Mouse (Mus musculus) liver, embryonic 16.5 days (tissue): ENCODE data around the gene Hist1h4h. TPM values are rescaled to one million over a fixed set of nuclear protein-coding genes. Genes with fewer than 3 reads are reported as not detected.
A peak's percentile ranks its signal among the peaks of the same experiment; 100 is the strongest.

Experiments
- ATAC-seq: fragments of 200-750 bp; cut with Nextera tagmentation; 2 replicates; pipeline ENCODE4 v1.8.0; 2017; ENCODE audit warnings: low read depth, mild to moderate bottlenecking, moderate number of reproducible peaks, moderate library complexity
- H3K27ac ChIP-seq: fragments of 300-500 bp; sonication (generic); 2 replicates; pipeline ENCODE4 v1.5.1; 2014; ENCODE audit warnings: mild to moderate bottlenecking, low read length
- H3K27me3 ChIP-seq: fragments of 300-500 bp; sonication (generic); 2 replicates; pipeline ENCODE4 v1.6.1; 2014; ENCODE audit warnings: low read depth, low read length, mixed read lengths; ENCODE audit not compliant: control insufficient read depth, insufficient read depth
- H3K36me3 ChIP-seq: fragments of 300-500 bp; sonication (generic); 2 replicates; pipeline ENCODE4 v1.6.1; 2014; ENCODE audit warnings: mild to moderate bottlenecking; ENCODE audit not compliant: control insufficient read depth, insufficient read depth
- H3K4me1 ChIP-seq: fragments of 300-500 bp; sonication (generic); 2 replicates; pipeline ENCODE4 v1.6.1; 2014; ENCODE audit warnings: low read depth, low read length, mixed read lengths; ENCODE audit not compliant: control insufficient read depth
- H3K4me2 ChIP-seq: fragments of 300-500 bp; sonication (generic); 2 replicates; pipeline ENCODE4 v1.6.1; 2014; ENCODE audit warnings: low read depth, low read length, mixed read lengths
- H3K4me3 ChIP-seq: fragments of 300-500 bp; sonication (generic); 2 replicates; pipeline ENCODE4 v1.5.1; 2014; ENCODE audit warnings: low read depth, mild to moderate bottlenecking, low read length
- H3K9ac ChIP-seq: fragments of 300-500 bp; sonication (generic); 2 replicates; pipeline ENCODE4 v1.6.1; 2014; ENCODE audit warnings: low read depth, low read length
- H3K9me3 ChIP-seq: fragments of 300-500 bp; sonication (generic); replicated peaks from 2 replicates; pipeline ENCODE4 v1.6.1; 2016; ENCODE audit warnings: low read length; ENCODE audit not compliant: control insufficient read depth
- WGBS: fragments of 180-500 bp; shearing (Covaris S2); extraction: QIAGEN DNeasy Blood & Tissue Kit; methylation state at CpG from one replicate; pipeline ENCODE4 v1.1.7; 2014; ENCODE audit not compliant: insufficient replicate concordance; 5-methylcytosine and 5-hydroxymethylcytosine counted together
- polyA plus RNA-seq: library from polyadenylated mRNA; unstranded; fragments of >200 nt; fragmentation: Nextera tagmentation; extraction: Ambion mirVana; gene quantifications from 2 replicates; pipeline ENCODE4 v1.2.1, GENCODE M21; 2015

Gene Hist1h4h
- polyA plus RNA-seq, 1 experiment from 2014 or later = 5.5 TPM

GRCm38 (mm10) chr13:23517603-23518294 lies 13.1 kb upstream of the Hist1h4h start:
- no peaks in the 10 kb centered on the region for H3K36me3 ChIP-seq
- H3K27me3 ChIP-seq = no peaks in the 10 kb centered on the region
- H3K27ac ChIP-seq = peak overlapping the region; percentile 81
- peak overlapping the region; percentile 65 for H3K4me3 ChIP-seq
- H3K4me1 ChIP-seq = peaks cover 17% of the 10 kb centered on the region
- ATAC-seq = peak; percentile 80
- peak overlapping the region; percentile 94 for H3K4me2 ChIP-seq
- no peaks in the 10 kb centered on the region for H3K9me3 ChIP-seq
- peak overlapping the region; percentile 56 for H3K9ac ChIP-seq
- WGBS = under 1% methylated on average over 27 of the region's 27 CpGs

GRCm38 (mm10) chr13:23518295-23518603 lies 12.6 kb upstream of the Hist1h4h start:
- H3K4me3 ChIP-seq = peak overlapping the region; percentile 65
- H3K9ac ChIP-seq = peak overlapping the region; percentile 51
- H3K27me3 ChIP-seq = no peaks in the 10 kb centered on the region
- H3K4me2 ChIP-seq = peak overlapping the region; percentile 94
- H3K27ac ChIP-seq = peak overlapping the region; percentile 67
- no peaks in the 10 kb centered on the region for H3K36me3 ChIP-seq
- peaks cover 17% of the 10 kb centered on the region for H3K4me1 ChIP-seq
- no peak for ATAC-seq
- WGBS = under 1% methylated on average over 6 of the region's 6 CpGs
- H3K9me3 ChIP-seq = no peaks in the 10 kb centered on the region

- ATAC-seq = peak; percentile 60
- Histone ChIP-seq H3K27me3 (no peaks in the 10 kb centered on the region), H3K36me3 (no peaks in the 10 kb centered on the region), H3K27ac (peak overlapping the region; percentile 77), H3K4me3 (peak overlapping the region; percentile 50), H3K9me3 (no peaks in the 10 kb centered on the region), H3K4me1 (peaks cover 17% of the 10 kb centered on the region), H3K4me2 (peak overlapping the region; percentile 71), H3K9ac (peak overlapping the region; percentile 6; the same call in 1 of the 2 replicates)
- 0% methylated on average over 6 of the region's 6 CpGs for whole genome bisulfite sequencing
These were observed 12.0 kb upstream of the Hist1h4h start for GRCm38 (mm10) chr13:23518885-23519284.

GRCm38 (mm10) chr13:23519416-23519815 lies 11.4 kb upstream of the Hist1h4h start:
- H3K9me3 ChIP-seq = no peaks in the 10 kb centered on the region
- peak overlapping the region; percentile 50 for H3K4me3 ChIP-seq
- H3K4me1 ChIP-seq = peaks cover 17% of the 10 kb centered on the region
- H3K9ac ChIP-seq = peak overlapping the region; percentile 6; the same call in 1 of the 2 replicates
- H3K4me2 ChIP-seq = peak overlapping the region; percentile 71
- whole genome bisulfite sequencing = under 1% methylated on average over 10 of the region's 10 CpGs
- H3K27ac ChIP-seq = peak overlapping the region; percentile 77
- H3K36me3 ChIP-seq = no peaks in the 10 kb centered on the region
- peak; percentile 45 for ATAC-seq
- no peaks in the 10 kb centered on the region for H3K27me3 ChIP-seq

- ATAC-seq = peak; percentile 44
- Histone ChIP-seq H3K36me3 (no peaks in the 10 kb centered on the region), H3K9me3 (no peaks in the 10 kb centered on the region), H3K27ac (no peak overlapping the region), H3K27me3 (no peaks in the 10 kb centered on the region), H3K4me3 (peak overlapping the region; percentile 22; the same call in 1 of the 2 replicates), H3K4me1 (peaks cover 25% of the 10 kb centered on the region), H3K9ac (no peak overlapping the region; the same call in 1 of the 2 replicates), H3K4me2 (peak overlapping the region; percentile 53)
- under 1% methylated on average over 14 of the region's 14 CpGs for WGBS
These were observed 9.1 kb upstream of the Hist1h4h start for GRCm38 (mm10) chr13:23521703-23522102.

GRCm38 (mm10) chr13:23523976-23524375 lies 6.9 kb upstream of the Hist1h4h start:
- Histone ChIP-seq H3K36me3 (no peaks in the 10 kb centered on the region), H3K4me2 (no peak overlapping the region), H3K27ac (no peak overlapping the region), H3K4me1 (peaks cover 23% of the 10 kb centered on the region), H3K27me3 (no peaks in the 10 kb centered on the region), H3K4me3 (no peak overlapping the region), H3K9me3 (no peaks in the 10 kb centered on the region), H3K9ac (no peak overlapping the region)
- no peak for ATAC-seq
- WGBS = 37% methylated on average over 5 of the region's 5 CpGs

GRCm38 (mm10) chr13:23524654-23525053 lies 6.2 kb upstream of the Hist1h4h start:
- Histone ChIP-seq H3K9me3 (no peaks in the 10 kb centered on the region), H3K27ac (no peak overlapping the region), H3K4me2 (no peak overlapping the region), H3K36me3 (no peaks in the 10 kb centered on the region), H3K4me1 (peaks cover 23% of the 10 kb centered on the region), H3K27me3 (no peaks in the 10 kb centered on the region), H3K9ac (no peak overlapping the region; the same call in 1 of the 2 replicates), H3K4me3 (no peak overlapping the region)
- WGBS = 10% methylated on average over 5 of the region's 5 CpGs
- ATAC-seq = 0 out of 2 replicates have a peak, but pooled peaks have one; percentile 15

GRCm38 (mm10) chr13:23525901-23526300 lies 4.9 kb upstream of the Hist1h4h start:
- H3K4me2 ChIP-seq = peak overlapping the region; percentile 56
- H3K27ac ChIP-seq = no peak overlapping the region; the same call in 1 of the 2 replicates
- 1% methylated on average over 10 of the region's 10 CpGs for WGBS
- H3K36me3 ChIP-seq = no peaks in the 10 kb centered on the region
- no peak for ATAC-seq
- peaks cover 16% of the 10 kb centered on the region for H3K4me1 ChIP-seq
- H3K27me3 ChIP-seq = no peaks in the 10 kb centered on the region
- no peaks in the 10 kb centered on the region for H3K9me3 ChIP-seq
- H3K9ac ChIP-seq = 0 out of 2 replicates have a peak overlapping the region, but pooled peaks have one; percentile 9
- peak overlapping the region; percentile 40 for H3K4me3 ChIP-seq

DNA sequence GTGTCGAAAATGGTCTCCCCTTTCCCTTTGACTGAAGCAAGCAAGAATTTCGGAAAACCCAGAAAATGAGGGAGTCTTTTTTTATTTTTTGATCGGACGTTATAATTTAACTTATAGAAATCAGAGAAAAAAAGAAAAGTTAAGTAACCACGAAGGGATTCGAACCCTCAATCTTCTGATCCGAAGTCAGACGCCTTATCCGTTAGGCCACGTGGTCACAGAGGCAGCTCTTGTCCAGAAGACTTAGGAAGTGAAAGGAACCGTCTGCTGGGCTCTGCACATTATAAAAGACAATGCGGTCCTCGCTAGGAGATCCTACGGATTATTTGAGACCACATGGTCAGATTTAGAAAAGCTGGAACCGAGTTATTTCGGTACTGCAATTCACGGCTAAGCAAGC lies 4.5 kb upstream of the Hist1h4h start:
- peak overlapping the region; percentile 55 for H3K4me3 ChIP-seq
- ATAC-seq = no peak
- WGBS = under 1% methylated on average over 17 of the region's 17 CpGs
- peak overlapping the region; percentile 68 for H3K4me2 ChIP-seq
- no peaks in the 10 kb centered on the region for H3K36me3 ChIP-seq
- no peak overlapping the region for H3K27ac ChIP-seq
- H3K9ac ChIP-seq = peak overlapping the region; percentile 47; the same call in 1 of the 2 replicates
- no peaks in the 10 kb centered on the region for H3K9me3 ChIP-seq
- H3K27me3 ChIP-seq = no peaks in the 10 kb centered on the region
- H3K4me1 ChIP-seq = peaks cover 16% of the 10 kb centered on the region
